Mouse (Mus musculus): ENCODE results near the gene Cdhr3.

Cdhr3 gene

DNA sequence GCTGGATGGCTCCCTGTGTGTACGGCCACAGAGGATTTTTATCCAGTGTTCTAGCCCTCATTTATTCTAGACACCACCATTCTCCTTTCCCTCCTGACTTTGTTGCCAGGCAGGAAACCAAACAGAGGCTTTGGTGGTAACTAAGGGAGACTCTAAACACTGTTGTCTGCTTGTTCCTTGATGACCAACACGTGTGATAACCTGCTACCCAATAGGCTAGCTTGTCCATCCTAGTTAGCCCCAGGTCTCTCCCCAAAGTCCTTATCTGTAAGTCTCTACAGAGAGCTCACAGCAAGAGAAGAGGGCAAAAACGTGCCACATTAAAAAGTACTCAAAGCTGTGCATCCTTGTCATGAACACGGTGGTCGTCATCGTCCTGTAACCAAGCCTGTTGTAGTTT lies at the start of gene Cdhr3:
Gene Cdhr3, minus strand, starts transcription at position 101 of the 400 bp plus-strand sequence.
- no peak for DNase-seq (ENCODE audit: low spot score)

DNA sequence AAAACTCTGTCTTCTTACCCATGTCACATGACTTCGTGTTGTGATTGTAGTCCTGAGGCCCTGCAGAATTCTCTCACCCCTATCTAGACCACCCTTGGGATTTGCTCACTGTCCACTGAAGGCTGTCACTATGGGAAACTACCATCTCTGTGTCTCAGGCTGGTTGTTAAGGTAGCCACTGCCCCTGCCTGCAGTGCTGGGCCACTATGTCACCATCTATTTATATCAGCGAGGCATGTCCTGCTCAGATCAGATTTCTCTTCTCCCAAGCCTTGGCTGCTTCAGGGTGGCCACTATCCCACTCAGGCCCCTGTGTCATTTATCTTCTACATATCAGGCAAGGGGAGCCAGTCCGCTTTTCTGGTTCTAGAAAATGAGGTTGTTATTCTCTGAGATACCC lies 46.4 kb upstream of the Cdhr3 start:
- no peak for DNase-seq (ENCODE audit: low spot score)

GRCm38 (mm10) chr12:33137857-33138256 lies 45.2 kb upstream of the Cdhr3 start:
- DNase-seq (ENCODE audit: low spot score): no peak

- DNase-seq (ENCODE audit: low spot score): no peak
These were observed 39.1 kb upstream of the Cdhr3 start for GRCm38 (mm10) chr12:33131796-33132195.

GRCm38 (mm10) chr12:33130401-33130800 lies 37.7 kb upstream of the Cdhr3 start:
- no peak for DNase-seq (ENCODE audit: low spot score)

- peak; percentile 20 for DNase-seq (ENCODE audit: low spot score)
These were observed 36.7 kb upstream of the Cdhr3 start for GRCm38 (mm10) chr12:33129410-33129809.

DNA sequence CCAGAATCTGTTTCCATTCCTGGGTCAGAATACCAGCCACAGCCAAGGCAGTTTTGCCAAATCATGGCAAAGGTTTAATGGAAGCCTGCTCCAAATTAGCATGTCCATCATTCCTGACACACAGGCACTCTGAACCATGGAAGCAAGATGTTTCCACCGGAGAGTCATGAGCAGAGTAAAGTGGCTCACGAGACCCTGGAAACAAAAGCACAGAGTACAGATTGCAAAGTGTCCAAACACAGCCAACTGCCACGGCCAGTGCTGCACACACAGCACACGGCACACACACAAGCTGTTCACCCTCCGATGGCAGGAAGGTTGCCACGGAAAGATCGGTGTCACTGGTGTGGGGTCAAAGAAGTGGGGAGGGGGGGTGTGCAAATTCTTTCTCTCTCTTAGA lies 36.0 kb upstream of the Cdhr3 start:
- DNase-seq (ENCODE audit: low spot score): no peak

DNA sequence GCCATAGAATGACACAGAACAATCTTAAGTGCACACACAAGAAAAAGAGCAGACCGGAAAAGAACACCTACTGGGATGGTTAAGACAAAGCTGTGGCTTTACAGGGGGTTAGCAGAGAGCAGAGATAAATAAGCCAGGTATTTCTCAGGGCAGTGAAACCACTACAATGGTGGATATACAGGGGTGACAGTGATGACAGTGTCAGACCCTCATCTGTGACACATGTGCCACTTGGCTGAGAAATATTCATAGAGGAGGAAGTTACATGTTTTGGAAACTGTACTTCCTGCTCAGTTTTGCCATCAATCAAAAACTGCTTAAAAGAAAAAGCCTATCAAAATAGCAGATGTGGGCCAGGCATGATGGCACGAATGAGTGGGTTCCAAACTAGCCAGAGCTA lies 35.4 kb upstream of the Cdhr3 start:
- DNase-seq (ENCODE audit: low spot score): no peak

- no peak for DNase-seq (ENCODE audit: low spot score)
These were observed 33.6 kb upstream of the Cdhr3 start for GRCm38 (mm10) chr12:33126243-33126642.

- no peak for DNase-seq (ENCODE audit: low spot score)
These were observed 33.0 kb upstream of the Cdhr3 start for GRCm38 (mm10) chr12:33125594-33126227.

DNA sequence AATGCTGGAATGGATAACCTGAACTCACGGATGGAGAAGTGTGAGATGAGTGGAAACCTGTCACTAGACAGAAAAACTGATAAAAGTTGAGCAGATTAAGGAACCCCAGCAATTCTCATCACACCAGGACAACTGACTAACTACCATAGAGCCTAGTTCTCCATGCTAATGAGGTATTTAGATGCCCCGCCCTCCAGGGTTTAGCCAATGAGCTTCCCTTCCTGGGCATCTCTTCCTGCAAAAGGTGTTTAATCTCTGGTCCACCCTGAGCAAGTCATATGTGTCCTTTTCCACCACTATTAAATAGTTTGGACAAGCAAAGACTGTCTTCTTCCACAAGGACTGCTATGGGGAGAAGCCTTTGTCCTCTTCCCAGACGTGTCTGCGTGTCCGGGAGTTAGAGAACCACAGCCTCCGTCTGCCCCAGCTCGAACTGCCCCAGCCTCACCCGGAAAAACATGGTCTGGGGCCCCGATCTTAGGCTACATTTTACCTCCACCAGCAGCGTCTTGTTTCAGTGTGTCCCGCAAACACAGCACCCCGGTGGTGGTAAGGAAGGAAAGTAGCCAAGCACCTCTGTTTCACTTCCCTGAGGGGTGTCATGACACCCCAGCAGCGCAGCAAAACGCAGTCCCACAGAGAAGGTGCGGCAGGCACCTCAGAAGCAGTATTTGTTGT lies 26.1 kb upstream of the Cdhr3 start:
- no peak for DNase-seq (ENCODE audit: low spot score)

GRCm38 (mm10) chr12:33110894-33111471 lies 18.3 kb upstream of the Cdhr3 start:
- peak; percentile 78 for DNase-seq (ENCODE audit: low spot score)

- peak; percentile 44 for DNase-seq (ENCODE audit: low spot score)
These were observed 16.9 kb upstream of the Cdhr3 start for GRCm38 (mm10) chr12:33109531-33109930.

- DNase-seq (ENCODE audit: low spot score): no peak
These were observed 13.9 kb upstream of the Cdhr3 start for GRCm38 (mm10) chr12:33106438-33107167.

DNA sequence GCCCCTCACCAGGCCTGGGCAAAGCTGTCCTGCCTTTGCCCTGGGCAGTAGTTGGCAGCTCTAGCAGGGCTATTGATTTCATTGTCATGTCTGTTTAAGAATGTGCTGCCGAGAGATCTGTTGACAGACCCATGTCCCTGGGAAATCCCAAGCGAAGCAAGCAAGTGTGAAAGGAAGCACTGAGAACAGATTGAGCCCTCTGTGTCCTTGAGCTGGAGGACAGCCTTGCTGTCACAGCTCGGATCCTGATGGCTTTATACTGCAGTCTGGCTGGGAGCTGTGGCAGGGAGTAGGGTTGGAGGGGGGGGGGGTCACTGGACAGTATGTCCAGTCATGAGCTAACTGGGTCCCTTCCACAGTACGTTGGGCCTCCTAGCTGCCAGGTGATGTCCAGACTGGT lies 13.0 kb upstream of the Cdhr3 start:
- DNase-seq (ENCODE audit: low spot score): no peak

DNA sequence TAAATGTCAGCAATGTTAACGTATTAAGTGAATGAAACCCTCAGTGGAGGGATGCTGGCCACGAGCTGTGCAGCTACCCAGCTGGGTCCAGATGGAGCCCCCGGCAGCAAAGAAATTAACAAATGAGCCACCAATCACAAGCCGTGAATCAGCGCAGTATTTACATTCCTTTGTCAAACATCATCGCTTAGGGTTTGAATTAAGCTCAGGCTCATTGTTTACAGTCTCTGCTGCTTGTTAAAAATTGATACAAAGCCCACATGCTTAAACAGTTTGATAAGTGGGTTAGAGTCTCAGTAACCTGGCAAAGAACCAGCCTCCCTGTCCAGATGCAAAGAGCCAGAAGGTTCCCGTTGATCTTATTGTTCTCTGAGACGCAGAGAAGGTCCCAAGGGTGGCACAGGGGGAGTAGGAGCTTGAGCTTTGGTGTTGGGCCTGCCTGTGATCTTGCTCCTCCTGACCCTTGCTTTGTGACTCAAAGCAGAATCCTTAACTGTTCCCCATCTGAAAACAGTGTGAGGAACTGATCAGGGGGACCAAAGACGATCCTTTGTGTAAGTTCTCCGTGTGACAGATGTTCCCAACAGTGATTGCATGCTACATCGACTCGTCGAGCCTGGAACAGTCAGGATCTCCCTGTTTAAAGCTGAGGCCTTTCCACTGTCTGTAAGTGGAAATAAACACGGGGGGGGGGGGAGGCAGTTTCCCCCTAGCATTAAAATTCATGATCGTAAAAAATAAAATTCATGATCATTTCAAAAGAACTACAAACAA lies 9.9 kb upstream of the Cdhr3 start:
- DNase-seq (ENCODE audit: low spot score): no peak

DNA sequence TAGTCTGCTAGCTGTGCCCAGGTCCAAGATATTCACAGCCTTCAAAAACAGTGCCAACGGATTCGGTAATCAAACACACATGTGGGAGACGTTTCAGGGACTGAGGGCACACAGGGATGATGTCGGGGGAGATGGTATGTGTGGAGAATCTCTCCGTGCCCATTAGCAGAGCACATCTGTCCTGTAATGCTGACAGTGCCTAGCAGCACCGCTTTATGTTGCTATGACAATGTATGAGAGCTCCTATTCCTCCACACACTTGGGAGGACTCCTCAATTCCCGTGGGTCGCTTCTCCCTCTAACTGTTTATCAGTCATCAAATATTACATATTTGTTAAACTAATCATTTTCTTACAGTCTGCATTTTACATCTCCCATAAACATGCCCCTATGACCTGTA lies 9.0 kb upstream of the Cdhr3 start:
- no peak for DNase-seq (ENCODE audit: low spot score)

- no peak for DNase-seq (ENCODE audit: low spot score)
These were observed 3.3 kb upstream of the Cdhr3 start for GRCm38 (mm10) chr12:33096017-33096416.

DNA sequence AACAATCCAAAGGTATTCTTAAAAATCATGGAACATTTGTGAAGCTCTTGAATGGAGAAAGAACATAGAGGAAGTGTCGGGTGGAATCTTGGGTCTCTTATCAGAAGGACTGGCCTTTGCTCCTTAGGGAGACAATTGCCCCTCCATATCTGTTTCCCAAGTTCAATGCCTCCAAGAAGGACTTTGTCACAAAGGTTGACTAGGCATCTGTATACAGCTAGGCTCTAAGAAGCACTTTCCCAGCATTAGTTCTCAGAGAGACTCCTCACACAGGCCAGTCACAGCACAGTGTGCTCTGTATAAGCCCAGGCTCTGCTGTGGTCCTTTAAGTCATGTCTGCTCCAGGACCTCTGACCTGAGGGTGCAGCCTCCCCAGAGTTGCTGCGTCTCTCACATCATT lies 479 bp downstream of the Cdhr3 start:
- no peak for DNase-seq (ENCODE audit: low spot score)

DNA sequence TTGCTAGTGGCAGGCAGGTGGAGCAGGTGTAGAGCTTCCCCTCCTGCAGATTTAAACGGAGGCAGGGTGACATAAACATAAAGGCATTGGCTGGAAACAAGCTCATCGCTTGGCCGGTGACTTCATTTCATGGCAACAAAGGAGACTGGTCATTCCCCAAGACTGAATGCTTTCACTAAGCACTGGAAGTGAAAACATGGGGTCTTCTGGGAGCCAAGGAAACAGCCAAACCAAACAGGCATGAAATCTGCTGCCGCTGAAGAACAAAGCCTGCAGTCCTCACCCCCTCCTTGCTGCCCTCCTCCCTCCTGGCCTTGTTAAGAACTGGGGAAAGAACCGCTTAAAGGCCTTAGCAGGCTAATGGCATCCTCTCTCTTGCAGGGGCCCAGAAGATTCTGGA lies 6.5 kb downstream of the Cdhr3 start:
- no peak for DNase-seq (ENCODE audit: low spot score)

DNA sequence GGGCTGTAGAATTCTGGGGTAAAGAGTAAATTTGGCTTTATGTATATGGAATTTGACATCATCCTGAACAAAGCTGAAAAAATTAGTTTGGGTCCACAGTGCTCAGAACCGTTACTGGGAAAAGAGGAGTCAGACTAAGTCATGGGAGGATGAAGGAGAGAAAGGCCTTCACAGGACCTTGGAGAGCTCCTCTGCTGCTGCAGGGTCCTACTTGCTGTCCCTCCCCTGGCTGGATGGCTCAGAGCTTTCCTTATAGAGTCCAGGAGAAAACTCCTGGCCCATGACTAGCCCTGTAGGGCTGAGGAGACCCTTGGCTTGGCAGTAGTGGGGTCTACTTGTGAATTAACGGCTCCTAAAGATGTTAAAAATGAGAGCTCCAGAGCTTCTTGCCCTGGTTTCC lies 8.0 kb downstream of the Cdhr3 start:
- DNase-seq (ENCODE audit: low spot score): no peak

DNA sequence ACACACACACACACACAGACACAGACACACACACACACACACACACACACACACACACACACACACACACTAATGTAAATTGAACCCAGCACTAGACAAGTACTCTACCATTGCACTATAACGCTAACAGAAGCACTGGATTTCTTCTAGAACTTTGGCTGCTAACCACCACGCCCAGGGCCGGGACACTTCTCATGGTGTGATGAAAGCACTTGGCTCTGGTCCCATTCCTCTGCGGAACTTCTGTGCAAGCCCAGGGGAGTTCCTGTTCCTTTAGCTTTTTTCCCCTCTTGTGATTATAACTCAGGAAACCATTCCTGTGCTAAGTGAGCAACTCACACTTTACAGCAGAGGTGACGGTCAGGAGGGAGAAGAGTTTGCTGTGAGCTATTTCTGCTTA lies 9.3 kb downstream of the Cdhr3 start:
- DNase-seq (ENCODE audit: low spot score): peak; percentile 69
